Mouse (Mus musculus): Measurements from ENCODE around the gene Rfwd3. TPM values are rescaled to one million over a fixed set of nuclear protein-coding genes. Genes with fewer than 3 reads are reported as not detected.
"Not testable (repeated sequence)": the region's sequence is repeated elsewhere in the genome, so short reads cannot be mapped to it uniquely, and the experiment has no call there.

Gene Rfwd3
- total RNA-seq (2015) (59.5 and 62.3 TPM in 2 replicates), total RNA-seq (2017) (73.7 and 77.4 TPM in 2 replicates)

GRCm38 (mm10) chr8:111299821-111300568 lies at the start of gene Rfwd3:
TSS of gene Rfwd3 (minus strand) at chr8:111300222.
- ATAC-seq (replicated peaks; ENCODE audit: poor library complexity) = peak; percentile 97

GRCm38 (mm10) chr8:111343225-111343624 lies 43.2 kb upstream of the Rfwd3 start:
- ATAC-seq (replicated peaks; ENCODE audit: poor library complexity) = peak; percentile 94

DNA sequence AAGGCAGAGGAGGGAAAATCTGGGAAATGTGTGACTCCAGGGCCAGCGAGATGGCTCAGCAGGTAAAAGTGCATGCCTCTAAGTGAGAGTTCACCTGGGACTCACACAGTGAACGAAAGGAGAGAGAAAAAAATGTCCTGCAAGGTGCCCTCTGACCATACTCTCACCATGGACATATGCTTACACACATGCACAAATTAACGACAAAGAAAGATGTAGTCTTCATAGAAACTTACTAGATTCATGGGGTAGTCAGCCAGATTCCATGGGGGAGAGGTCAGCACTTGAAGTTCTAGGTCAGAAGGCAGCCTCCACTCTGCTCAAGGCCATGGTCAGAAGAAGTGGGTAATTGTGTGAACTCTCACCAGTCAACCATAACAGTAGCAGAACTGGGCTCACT lies 40.2 kb upstream of the Rfwd3 start:
- ATAC-seq (replicated peaks; ENCODE audit: poor library complexity) = no peak

- ATAC-seq (replicated peaks; ENCODE audit: poor library complexity) = peak; percentile 43
Observed at GRCm38 (mm10) chr8:111338370-111339208, 38.6 kb upstream of the Rfwd3 start.

DNA sequence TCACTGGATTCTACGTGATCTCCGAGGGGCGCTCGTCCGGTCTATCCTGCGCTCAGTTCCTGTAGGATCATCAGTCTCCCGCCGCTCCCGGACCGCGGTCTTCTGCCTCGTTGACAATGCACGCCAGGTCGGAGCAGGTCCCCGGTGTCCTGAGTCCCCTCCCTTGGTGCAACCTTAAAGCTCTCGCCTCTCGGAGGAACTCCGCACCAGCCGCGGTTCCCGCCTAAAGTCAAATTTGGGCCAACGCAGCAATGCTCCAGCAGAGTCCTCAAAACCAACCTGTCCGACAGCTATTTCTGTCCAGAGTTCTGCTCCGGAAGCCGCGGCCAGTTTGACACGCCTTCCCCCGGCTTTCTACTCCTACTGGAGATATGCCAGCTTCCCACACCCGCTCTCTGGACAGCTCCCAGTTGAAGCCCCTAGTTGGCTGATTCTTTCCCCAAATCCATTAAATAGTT lies 37.9 kb upstream of the Rfwd3 start, which contains the start of gene Mlkl:
Mlkl (minus strand) TSS at position 288 of the 458 bp plus-strand sequence.
- ATAC-seq (replicated peaks; ENCODE audit: poor library complexity) = peak; percentile 60

- ATAC-seq (replicated peaks; ENCODE audit: poor library complexity) = peak; percentile 58
Observed at GRCm38 (mm10) chr8:111337311-111337889, 37.4 kb upstream of the Rfwd3 start.

GRCm38 (mm10) chr8:111336692-111337091 lies 36.7 kb upstream of the Rfwd3 start:
- no peak for ATAC-seq (replicated peaks; ENCODE audit: poor library complexity)

DNA sequence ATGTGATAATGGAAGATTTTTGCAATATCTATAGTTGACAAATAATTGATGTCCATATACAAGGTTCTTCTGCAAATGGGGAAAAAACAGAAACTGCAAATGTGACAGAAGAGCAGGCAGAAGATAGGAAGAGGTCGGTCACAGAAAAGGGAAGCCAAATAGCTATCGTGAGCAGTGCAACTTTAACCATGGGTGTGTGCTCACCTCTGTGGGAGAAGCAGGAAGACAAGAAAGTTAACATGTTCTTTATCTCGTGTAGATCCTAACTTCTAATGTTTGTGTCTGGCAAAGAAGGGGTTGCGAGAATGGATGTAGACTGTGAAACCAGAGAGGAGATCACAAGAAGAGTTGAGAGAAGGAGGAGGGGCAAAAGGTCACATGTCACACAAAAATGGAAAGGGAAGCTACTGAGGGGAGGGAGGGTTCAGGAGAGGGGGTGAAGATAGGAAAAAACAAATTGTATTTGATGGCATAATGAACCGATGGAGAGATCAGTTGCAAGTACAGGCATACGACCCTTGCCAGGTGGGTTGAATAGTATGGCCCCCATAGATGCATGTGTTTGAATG lies 25.3 kb upstream of the Rfwd3 start:
- peak; percentile 52 for ATAC-seq (replicated peaks; ENCODE audit: poor library complexity)

DNA sequence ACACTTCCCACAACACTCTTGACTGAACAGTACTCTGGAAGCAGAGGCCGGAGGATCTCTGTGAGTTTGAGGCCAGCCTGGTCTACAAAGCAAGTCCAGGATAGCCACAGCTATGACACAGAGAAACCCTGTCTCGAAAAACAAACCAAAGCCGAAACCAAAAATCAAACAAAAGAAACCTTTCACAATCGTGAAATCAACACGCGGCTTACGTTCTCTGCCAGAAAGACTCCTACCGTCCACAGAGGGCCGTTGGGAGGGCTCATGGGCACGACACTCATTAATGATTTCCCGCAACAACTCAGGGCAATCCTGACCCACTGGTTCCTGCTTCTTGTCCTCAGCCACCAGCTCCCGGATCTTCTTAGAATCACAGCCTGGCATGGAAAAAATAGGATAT lies 14.7 kb upstream of the Rfwd3 start:
- no peak for ATAC-seq (replicated peaks; ENCODE audit: poor library complexity)

DNA sequence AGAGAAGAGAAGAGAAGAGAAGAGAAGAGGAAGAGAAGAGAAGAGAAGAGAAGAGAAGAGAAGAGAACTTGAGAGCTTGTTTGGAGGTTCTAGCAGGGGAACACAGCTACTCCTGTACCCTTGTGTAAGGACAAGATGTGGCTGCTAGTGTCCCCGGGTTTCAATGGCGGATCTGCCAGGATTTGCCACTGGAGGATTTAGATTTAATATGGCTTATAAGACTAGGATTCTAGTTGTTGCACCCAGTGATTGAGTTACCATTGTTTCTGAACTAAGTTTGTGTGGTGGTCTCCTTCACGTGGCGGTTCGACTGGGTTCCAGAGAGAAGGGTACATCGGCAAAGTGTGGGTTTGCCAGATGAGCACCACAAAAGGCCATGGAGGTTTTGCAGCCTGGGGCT lies 13.9 kb upstream of the Rfwd3 start:
- ATAC-seq (replicated peaks; ENCODE audit: poor library complexity) = not testable (repeated sequence)

DNA sequence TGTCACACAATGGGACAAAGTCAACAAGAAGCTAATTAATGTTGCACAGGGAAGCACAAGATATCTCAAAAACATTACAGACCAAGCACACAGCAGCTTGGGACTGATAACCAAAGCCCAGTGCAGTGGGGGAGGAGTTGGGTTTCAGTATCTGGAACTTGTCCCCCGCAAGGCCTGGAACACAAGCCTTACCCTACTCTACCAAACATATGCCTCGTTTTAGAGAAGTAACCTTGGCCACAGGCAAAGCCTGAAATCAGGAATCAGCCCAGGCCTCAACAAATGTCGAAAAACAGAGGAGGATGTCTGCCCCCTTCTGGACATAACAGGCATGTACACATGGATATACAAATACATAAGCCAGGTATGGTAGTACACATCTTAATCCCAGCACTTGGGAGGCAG lies 12.7 kb upstream of the Rfwd3 start:
- peak; percentile 97 for ATAC-seq (replicated peaks; ENCODE audit: poor library complexity)

DNA sequence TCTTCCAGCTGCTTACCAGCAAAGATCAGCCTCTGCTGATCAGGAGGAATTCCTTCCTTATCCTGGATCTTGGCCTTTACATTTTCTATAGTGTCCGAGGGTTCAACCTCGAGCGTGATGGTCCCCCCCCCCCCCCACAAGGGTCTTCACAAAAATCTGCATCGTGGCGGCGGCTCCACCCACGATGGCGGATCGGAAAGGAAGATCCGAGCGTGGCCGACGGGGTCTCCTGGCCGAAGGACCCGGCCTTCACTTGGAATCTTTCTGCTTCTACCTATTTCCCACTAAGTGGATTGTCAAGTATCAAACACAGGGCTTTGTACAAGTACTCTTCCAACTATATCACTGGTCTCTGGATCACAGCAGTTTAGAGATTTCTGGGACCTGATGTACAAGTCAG lies 10.0 kb upstream of the Rfwd3 start:
- peak; percentile 43; the same call in 1 of the 2 replicates for ATAC-seq (replicated peaks; ENCODE audit: poor library complexity)

DNA sequence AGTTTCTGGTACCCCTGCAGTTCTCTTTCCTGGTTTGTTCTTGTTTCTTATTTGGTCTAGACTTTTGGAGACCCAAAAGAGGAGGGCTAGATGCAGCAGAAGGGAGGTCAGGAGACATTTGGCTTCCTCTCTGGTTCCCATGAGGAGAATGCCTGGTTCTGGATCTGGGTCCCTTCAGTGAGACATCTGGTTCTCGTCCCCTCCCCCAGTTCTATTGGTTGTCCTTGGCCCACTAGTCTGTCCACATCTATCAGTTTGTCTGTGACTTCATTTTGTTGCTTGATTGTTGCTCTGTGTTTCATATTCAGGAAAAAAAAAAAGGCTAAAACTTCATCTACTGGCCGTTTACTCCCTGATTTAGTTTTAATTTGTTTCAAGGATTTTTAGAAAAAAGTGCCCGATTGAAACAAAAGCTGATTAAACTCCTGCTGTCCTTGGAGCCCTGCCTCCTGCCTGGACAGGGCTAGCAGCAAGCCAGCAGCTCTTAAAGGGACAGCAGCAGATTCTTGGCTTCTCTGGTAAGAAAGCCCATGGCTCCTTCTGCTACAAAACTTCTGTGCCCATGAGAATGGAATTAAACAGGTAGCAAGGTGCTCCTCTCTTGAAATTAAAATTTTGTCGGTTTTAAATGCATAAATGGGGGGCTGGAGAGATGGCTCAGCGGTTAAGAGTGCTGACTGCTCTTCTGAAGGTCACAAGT lies 5.2 kb upstream of the Rfwd3 start:
- no peak for ATAC-seq (replicated peaks; ENCODE audit: poor library complexity)

GRCm38 (mm10) chr8:111304359-111304758 lies 4.3 kb upstream of the Rfwd3 start:
- no peak for ATAC-seq (replicated peaks; ENCODE audit: poor library complexity)

DNA sequence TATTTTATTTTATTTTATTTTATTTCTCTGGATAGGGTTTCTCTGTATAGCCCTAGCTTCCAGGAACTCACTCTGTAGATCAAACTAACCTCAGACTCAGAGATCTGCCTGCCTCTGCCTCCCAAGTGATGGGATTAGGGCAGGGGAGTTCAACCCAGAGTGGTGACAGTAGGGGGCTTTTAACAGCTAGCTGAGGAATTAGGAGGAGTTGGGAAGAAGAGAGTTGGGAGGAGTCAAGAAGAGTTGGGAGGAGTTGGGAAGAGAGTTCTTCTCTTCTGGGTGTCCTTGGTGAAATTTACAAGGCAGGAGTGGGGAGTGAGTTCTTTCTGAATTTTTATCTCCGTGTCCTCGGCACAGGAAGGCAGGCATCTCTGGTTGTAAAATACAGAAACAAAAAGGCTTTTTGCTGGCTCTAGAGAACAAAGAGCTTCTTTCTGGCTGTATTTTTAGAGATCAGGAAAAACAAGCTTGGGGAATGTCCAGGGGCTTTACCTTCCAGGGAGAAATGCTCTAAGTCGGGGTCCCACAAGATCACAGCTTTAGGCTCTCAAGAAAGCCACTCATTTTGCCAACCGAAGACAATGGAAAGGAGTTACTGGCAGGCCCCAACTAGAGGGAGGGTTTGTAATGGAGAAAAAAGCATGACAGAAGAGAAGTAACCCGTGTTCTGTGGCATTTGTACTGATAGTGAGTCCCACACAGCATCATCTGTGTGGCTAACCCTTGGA lies 3.2 kb upstream of the Rfwd3 start:
- ATAC-seq (replicated peaks; ENCODE audit: poor library complexity) = not testable (repeated sequence)

GRCm38 (mm10) chr8:111300597-111301546 lies 850 bp upstream of the Rfwd3 start:
- ATAC-seq (replicated peaks; ENCODE audit: poor library complexity) = no peak

DNA sequence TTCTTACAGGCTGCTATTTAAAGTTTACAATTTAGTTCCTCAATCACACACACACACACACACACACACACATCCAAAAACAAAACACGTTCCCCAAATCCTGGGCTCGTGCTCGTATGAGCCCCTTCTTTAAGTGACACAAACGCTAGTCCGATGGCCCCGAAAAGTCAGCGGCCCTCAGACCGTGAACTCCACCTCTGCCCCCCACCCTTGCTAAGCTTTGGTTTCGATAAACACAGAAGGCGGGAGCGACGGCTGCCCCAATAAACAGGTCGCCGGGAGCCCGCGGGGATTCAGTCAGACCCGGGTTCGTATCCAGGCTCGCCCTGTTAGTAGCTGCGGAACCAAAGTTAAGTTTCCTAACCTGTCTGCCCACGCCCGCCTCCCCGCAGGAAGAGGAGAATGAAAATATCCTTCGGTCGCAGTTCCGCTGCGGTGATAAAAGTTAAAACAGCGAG lies 630 bp downstream of the Rfwd3 start:
- ATAC-seq (replicated peaks; ENCODE audit: poor library complexity) = peak; percentile 53

DNA sequence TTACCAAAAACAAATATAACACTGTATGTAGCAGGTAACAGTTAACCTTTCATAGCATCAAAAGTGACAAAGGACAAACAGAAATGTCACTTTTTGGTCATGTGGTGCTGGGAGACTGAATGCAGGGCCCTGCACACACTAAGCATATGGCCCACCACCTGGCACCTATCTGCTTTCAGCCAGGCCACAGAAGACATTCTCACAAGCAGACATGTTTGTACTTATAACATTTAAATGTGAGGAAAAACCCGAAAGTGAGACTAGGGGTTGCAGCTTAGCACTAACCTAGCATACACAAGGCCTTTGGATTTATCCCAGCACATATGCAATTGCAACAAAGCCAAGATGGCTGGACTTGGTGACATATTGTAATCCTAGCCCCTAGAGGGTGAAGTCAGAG lies 2.0 kb downstream of the Rfwd3 start:
- ATAC-seq (replicated peaks; ENCODE audit: poor library complexity) = no peak

GRCm38 (mm10) chr8:111291733-111292132 lies 8.3 kb downstream of the Rfwd3 start:
- ATAC-seq (replicated peaks; ENCODE audit: poor library complexity) = no peak

Data from megakaryocyte progenitor cell, adult 5-6 weeks (primary cell).